Mouse (Mus musculus): ENCODE measurements around the gene Gemin5.

GRCm38 (mm10) chr11:58213673-58214342 is 45.5 kb upstream of the Gemin5 start:
- no peak for TF ChIP-seq GATA2 (IDR thresholded peaks at IDR 0.05; ENCODE audit: borderline replicate concordance, low read depth, low read length)
- TF ChIP-seq CTCF (IDR thresholded peaks at IDR 0.05; ENCODE audit: low read depth, low read length) = no peak

Data from G1E (cell line).